Mouse (Mus musculus): ENCODE results near the gene Olfr320.
"Not testable (repeated sequence)": the region's sequence is repeated elsewhere in the genome, so short reads cannot be mapped to it uniquely, and the experiment has no call there.

Olfr320 gene

DNA sequence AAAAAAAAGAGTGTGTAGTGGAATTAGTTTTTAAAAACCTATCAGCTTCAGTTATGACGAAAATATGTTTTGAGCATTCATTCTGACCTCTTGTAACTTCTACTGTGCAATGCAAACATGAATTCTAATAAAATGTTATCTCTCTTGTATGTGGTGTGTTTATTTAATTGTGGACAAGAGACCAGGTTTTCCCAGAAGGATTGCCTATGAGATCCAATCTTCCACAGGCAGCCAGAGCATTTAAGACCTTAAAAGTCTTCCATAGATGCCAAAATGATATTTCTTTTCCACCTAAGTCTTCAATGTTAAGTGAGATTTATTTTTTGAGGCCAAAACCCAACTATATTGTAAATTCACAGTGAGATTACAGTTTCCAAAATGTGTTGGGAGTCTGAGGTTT, at the start of gene Olfr320:
Gene Olfr320, plus strand, starts transcription at position 301 of the 400 bp plus-strand sequence.
- DNase-seq (ENCODE audit: low spot score): no peak

DNA sequence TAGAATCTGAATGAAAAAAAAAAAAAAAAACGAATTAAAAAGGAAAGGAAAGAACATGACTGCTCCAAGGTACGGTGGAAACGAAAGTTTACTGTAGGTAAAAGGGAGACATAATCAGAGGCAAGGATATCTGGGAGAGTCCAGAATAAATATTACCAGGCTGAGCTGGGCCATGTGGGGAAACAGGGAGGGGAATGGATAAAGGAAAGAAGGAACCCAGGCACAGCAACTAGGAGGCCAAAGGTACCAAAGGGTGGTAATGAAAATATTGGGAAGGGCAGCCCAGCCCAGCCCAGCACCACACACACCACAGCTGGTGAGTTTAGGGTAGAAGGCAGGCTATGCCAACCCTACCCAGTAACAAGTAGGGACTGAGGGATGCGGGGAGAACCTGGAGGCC, 46.0 kb upstream of the Olfr320 start:
- DNase-seq (ENCODE audit: low spot score): no peak

GRCm38 (mm10) chr11:58636376-58636977, 44.4 kb upstream of the Olfr320 start:
- DNase-seq (ENCODE audit: low spot score): peak; percentile 41

DNA sequence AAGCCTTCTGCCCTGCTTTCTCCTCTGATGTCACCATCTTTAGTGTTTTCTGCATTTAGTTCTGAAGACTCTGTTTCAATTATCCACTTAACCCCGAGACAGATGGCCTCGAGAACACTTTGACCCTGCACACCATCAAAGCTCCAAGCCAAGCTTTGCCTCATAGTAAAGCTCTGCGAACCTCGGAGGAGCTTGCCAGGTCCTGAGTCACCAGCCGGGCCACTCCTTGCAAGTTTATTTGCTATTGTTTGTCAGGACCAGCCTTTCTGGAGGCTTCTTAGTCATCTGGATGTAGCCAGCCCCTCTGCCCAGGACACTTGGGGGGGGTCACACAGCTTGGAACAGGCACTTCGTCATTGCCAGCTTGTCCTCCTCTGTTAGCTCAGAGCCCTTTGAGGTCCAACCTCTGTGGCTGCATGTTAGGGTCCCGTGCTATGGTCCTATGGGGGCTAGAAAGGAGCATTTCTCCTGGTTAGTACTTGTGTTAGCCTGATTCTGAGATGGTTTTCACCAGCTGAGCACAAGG, 42.7 kb upstream of the Olfr320 start:
- DNase-seq (ENCODE audit: low spot score): no peak

- DNase-seq (ENCODE audit: low spot score): no peak
Measured at GRCm38 (mm10) chr11:58640272-58640867, 40.5 kb upstream of the Olfr320 start, which contains the start of gene Trim58. Gene Trim58, plus strand, starts transcription at chr11:58640465.

DNA sequence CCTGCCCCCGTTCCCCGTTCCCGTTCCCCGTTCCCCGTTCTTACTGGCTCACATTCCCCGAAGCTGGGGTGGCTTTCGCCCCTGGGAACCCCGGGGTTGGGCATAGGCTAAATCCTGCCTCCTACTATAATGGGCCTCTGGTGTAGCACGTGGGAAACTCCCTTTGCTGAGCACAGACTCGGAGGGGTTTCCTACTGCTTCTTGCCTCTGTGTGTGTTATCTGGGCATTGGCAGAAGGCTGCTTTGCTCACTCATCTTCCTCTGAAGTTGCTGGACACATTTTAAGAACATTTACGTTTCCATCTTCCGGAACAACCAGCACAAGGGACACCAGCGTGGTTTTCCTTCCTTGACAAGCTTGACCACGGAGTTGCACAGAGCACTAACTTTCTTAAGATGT, 39.8 kb upstream of the Olfr320 start:
- DNase-seq (ENCODE audit: low spot score): no peak

DNA sequence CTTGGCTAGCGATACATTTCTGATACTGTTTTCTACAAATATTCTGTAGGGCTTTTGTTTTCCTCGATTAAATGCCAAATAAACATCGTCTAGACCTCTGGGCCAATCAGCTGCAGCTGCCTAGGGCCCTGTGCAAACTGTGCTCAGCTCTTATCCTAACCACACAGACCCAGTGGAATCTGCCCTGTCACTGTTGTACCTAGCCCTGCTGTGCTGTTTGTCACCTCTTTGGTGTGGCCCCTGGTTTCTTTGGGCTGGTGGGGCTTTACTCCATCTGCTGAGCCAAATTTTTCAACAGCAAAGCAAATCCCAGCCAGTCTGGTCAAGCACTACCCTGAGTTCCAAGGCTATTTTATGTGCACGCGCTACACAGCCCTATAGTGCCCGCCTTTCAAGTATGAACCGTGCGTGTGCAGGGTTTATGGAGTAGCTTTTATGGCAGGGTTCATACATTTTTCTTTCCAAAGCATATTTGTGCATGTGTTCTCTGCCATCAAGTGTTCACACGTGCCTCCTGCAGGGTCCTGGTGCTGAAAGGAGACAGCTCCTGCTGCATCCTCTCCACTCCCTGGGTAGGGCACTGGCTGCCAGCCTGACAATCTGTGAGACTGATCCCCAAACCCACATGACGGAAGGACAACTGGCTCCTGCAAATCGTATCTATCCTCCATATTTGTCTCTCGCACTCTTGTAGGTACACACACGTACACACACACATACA, 39.1 kb upstream of the Olfr320 start:
- no peak for DNase-seq (ENCODE audit: low spot score)

DNA sequence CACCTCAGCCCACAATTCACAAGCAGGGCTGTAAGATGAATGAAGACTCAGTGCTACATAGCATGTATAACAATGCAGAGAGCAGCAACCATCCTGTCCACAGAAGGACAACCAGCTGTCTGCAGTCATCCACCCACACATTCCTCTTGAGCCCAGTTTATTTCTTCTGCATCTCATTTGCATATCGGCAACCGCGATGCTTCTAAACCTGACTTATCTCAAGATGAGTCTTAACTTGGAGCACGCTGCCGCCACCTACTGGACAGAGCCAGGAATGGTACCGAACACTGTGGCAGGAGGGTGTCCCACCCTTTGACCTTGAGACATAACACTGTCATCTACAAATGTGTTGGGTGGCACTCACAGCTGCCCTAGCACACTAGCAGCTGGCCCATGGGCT, 37.5 kb upstream of the Olfr320 start:
- DNase-seq (ENCODE audit: low spot score): peak; percentile 27

DNA sequence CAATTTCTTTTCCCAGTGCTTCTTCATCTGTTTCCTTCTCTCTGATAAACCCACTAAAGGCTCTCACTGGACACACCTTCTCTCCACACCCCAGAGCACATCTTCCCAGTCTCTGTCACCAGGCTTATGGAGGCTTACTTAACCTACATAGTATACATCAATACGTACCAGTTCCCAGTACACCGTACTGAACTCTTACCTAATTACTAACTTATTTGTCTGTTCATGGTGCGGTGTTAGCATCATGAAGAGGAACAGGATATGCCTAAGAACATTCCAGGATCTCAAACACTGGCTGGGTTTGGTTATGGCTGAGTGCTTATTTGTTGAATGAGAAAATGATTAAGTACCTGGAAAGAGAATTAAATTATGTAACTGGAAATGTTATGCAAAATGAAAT, 25.7 kb upstream of the Olfr320 start:
- no peak for DNase-seq (ENCODE audit: low spot score)

GRCm38 (mm10) chr11:58658596-58658995, 22.3 kb upstream of the Olfr320 start, which contains the start of gene Olfr322:
Gene Olfr322, plus strand, starts transcription at chr11:58658782.
- DNase-seq (ENCODE audit: low spot score): no peak

- no peak for DNase-seq (ENCODE audit: low spot score)
Measured at GRCm38 (mm10) chr11:58669252-58669651, 11.6 kb upstream of the Olfr320 start.

GRCm38 (mm10) chr11:58671825-58672224, 9.1 kb upstream of the Olfr320 start:
- DNase-seq (ENCODE audit: low spot score): no peak

- no peak for DNase-seq (ENCODE audit: low spot score)
Measured at GRCm38 (mm10) chr11:58698862-58699261, 18.0 kb downstream of the Olfr320 start, which contains the start of gene Olfr319. Gene Olfr319, plus strand, starts transcription at chr11:58699162.

DNA sequence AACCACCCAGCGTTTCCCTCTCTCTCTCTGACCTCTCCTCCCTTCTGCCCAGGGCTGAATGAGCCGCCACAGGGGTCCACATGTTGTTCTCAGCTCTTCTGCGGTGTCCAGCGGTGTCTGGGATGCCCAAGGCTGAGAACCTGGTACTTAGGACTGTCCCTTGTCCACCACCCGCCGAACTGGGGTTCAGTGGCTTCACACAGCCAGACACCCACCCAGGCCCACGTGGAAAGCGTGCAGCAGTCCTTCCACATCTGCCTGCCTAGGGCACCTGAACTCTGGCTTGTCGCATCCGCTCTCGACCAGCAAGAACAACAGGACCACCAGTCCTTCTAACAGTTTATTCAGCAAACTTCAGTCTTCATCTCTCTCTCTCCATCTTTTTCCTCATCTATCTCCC, 28.2 kb downstream of the Olfr320 start:
- DNase-seq (ENCODE audit: low spot score): no peak

DNA sequence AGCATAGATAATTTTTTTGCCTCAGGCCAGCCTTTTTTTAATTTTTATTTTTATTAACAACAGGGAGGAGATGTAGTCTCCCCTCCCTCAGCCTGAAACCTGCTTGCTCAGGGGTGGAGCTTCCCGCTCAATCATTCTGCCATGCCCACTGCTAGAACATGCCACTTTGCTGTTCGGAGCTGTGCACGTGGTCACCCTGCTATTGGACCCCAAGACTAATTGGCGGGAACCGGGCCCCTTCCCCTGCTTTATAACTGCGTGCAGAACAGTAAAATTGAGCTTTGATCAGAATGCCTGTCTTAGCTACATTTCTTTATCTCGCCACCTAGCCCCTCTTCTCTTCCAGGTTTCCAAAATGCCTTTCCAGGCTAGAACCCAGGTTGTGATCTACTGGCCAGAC, 36.8 kb downstream of the Olfr320 start:
- DNase-seq (ENCODE audit: low spot score): not testable (repeated sequence)

DNA sequence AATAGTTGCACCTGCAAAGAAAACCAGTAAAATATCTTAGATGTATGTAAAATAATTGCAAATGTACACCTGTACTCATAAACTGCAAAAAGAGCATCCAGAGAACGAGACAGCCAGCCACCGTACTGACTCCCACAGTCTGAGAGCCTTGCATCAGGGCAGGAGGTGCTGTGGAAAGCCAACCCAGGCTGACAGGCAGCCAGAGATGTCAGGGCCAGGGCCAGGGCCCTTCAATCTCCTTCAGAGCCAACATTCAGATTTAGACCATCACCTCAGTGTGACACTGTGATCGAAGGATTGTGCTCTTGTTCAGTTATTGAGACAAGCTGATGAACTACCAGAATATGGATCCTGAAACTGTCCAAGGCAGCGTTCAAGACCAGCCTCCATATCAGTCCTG, 38.8 kb downstream of the Olfr320 start:
- DNase-seq (ENCODE audit: low spot score): no peak

DNA sequence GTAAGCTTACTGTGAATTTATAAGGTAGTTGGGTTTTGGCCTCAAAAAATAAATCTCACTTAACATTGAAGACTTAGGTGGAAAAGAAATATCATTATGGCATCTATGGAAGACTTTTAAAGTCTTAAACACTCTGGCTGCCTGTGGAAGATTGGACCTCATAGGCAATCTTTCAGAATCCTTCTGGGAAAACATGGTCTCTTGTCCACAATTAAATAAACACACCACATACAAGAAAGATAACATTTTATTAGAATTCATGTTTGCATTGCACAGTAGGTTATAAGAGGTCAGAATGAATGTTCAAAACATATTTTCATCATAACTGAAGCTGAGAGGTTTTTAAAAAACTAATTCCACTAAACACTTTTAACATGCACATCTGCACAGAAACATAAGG, 43.0 kb downstream of the Olfr320 start, which contains the start of gene Olfr318:
Gene Olfr318, minus strand, starts transcription at position 101 of the 400 bp plus-strand sequence.
- DNase-seq (ENCODE audit: low spot score): no peak

- DNase-seq (ENCODE audit: low spot score): not testable (repeated sequence)
Measured at GRCm38 (mm10) chr11:58727896-58728650, 47.2 kb downstream of the Olfr320 start.

DNA sequence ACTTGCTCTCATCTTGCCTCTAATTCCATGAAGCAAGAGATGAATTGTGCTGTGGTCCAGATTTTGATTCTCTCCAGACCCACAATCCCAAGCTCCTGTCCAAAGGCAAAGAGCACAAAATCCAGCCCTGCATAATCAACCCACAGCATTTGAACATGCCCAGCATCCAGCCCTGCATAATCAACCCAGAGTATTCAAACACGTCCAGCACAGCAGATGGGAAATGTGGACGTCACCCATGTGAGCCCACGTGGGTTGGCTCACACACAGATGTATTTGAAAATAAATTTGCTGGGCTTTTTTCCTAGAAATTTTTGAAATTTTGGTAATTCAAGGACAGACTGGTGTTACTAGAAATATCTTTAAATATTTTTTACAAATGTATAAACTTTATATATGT, 52.5 kb downstream of the Olfr320 start:
- peak; percentile 51 for DNase-seq (ENCODE audit: low spot score)

Data from layer of hippocampus, adult 11-12 months (tissue).